Mouse (Mus musculus): ENCODE measurements around the gene Fam129b.

Fam129b gene

GRCm38 (mm10) chr2:32891278-32891677 is 15.4 kb downstream of the Fam129b start:
- no peak for DNase-seq (ENCODE audit: low read depth, low spot score)

- DNase-seq (ENCODE audit: low read depth, low spot score), result no peak
Measured at GRCm38 (mm10) chr2:32892490-32892889, 16.6 kb downstream of the Fam129b start.

GRCm38 (mm10) chr2:32894097-32894496 is 18.2 kb downstream of the Fam129b start:
- no peak for DNase-seq (ENCODE audit: low read depth, low spot score)

- no peak for DNase-seq (ENCODE audit: low read depth, low spot score)
Measured at GRCm38 (mm10) chr2:32895606-32896106, 19.7 kb downstream of the Fam129b start.

GRCm38 (mm10) chr2:32896507-32897147 is 20.7 kb downstream of the Fam129b start:
- no peak for DNase-seq (ENCODE audit: low read depth, low spot score)

- DNase-seq (ENCODE audit: low read depth, low spot score), result no peak
Measured at GRCm38 (mm10) chr2:32898983-32899382, 23.1 kb downstream of the Fam129b start.

- DNase-seq (ENCODE audit: low read depth, low spot score), result no peak
Measured at GRCm38 (mm10) chr2:32902126-32902525, 26.2 kb downstream of the Fam129b start.

- DNase-seq (ENCODE audit: low read depth, low spot score), result no peak
Measured at GRCm38 (mm10) chr2:32903470-32903869, 27.6 kb downstream of the Fam129b start.

- DNase-seq (ENCODE audit: low read depth, low spot score), result no peak
Measured at GRCm38 (mm10) chr2:32904637-32905036, 28.7 kb downstream of the Fam129b start.

GRCm38 (mm10) chr2:32905297-32905696 is 29.4 kb downstream of the Fam129b start:
- no peak for DNase-seq (ENCODE audit: low read depth, low spot score)

- DNase-seq (ENCODE audit: low read depth, low spot score), result no peak
Measured at GRCm38 (mm10) chr2:32907442-32907841, 31.5 kb downstream of the Fam129b start.

- peak; percentile 68 for DNase-seq (ENCODE audit: low read depth, low spot score)
Measured at GRCm38 (mm10) chr2:32908272-32908671, 32.4 kb downstream of the Fam129b start.

- DNase-seq (ENCODE audit: low read depth, low spot score), result no peak
Measured at GRCm38 (mm10) chr2:32908796-32909195, 32.9 kb downstream of the Fam129b start.

- no peak for DNase-seq (ENCODE audit: low read depth, low spot score)
Measured at GRCm38 (mm10) chr2:32911639-32912182, 35.8 kb downstream of the Fam129b start.

- DNase-seq (ENCODE audit: low read depth, low spot score), result peak; percentile 93
Measured at GRCm38 (mm10) chr2:32912210-32912804, 36.4 kb downstream of the Fam129b start.

- no peak for DNase-seq (ENCODE audit: low read depth, low spot score)
Measured at GRCm38 (mm10) chr2:32914362-32914761, 38.4 kb downstream of the Fam129b start.

GRCm38 (mm10) chr2:32914896-32915295 is 39.0 kb downstream of the Fam129b start:
- peak; percentile 35 for DNase-seq (ENCODE audit: low read depth, low spot score)

- no peak for DNase-seq (ENCODE audit: low read depth, low spot score)
Measured at GRCm38 (mm10) chr2:32917526-32917925, 41.6 kb downstream of the Fam129b start.

- DNase-seq (ENCODE audit: low read depth, low spot score), result peak; percentile 17
Measured at GRCm38 (mm10) chr2:32918391-32918790, 42.5 kb downstream of the Fam129b start.

- no peak for DNase-seq (ENCODE audit: low read depth, low spot score)
Measured at GRCm38 (mm10) chr2:32921235-32921634, 45.3 kb downstream of the Fam129b start.

- no peak for DNase-seq (ENCODE audit: low read depth, low spot score)
Measured at GRCm38 (mm10) chr2:32921801-32922380, 46.0 kb downstream of the Fam129b start.

GRCm38 (mm10) chr2:32922564-32922963 is 46.6 kb downstream of the Fam129b start:
- DNase-seq (ENCODE audit: low read depth, low spot score), result no peak
